Mouse (Mus musculus) MEL (cell line): ENCODE results near the gene Tsfm. TPM values are rescaled to one million over a fixed set of nuclear protein-coding genes. Genes with fewer than 3 reads are reported as not detected.
A peak's percentile ranks its signal among the peaks of the same experiment; 100 is the strongest.

Source experiments
- DNase-seq: peaks from one replicate; pipeline ENCODE4 v3.0.0; 2011; ENCODE audit warnings: low read depth, low spot score
- H3K27ac ChIP-seq: 2 replicates; pipeline ENCODE4 v1.5.1; 2012; ENCODE audit warnings: low read depth, mild to moderate bottlenecking, control low read depth, low read length, moderate library complexity; ENCODE audit not compliant: control insufficient read depth
- H3K27me3 ChIP-seq, 2 experiments: fragments of 150-350 bp in 1 of 2; sonication (generic) in 1 of 2; 2 replicates each; pipeline ENCODE4 v1.6.1; 2012; ENCODE audit warnings: low read length in 2 of 2, mild to moderate bottlenecking in 2 of 2, improper control_type of control experiment in 1 of 2, moderate library complexity in 1 of 2; ENCODE audit not compliant: insufficient read depth in 2 of 2, control insufficient read depth in 1 of 2
- H3K36me3 ChIP-seq, 2 experiments: 2 replicates each; pipeline ENCODE4 v1.6.1; 2012 to 2014; ENCODE audit warnings: low read length in 2 of 2, improper control_type of control experiment in 1 of 2, inconsistent platforms in 1 of 2, mild to moderate bottlenecking in 1 of 2; ENCODE audit not compliant: insufficient read depth in 2 of 2, control insufficient read depth in 1 of 2
- H3K4me1 ChIP-seq, 2 experiments: fragments of 150-350 bp in 1 of 2; sonication (generic) in 1 of 2; 2 replicates each; pipeline ENCODE4 v1.6.1; 2012; ENCODE audit warnings: low read length in 2 of 2, improper control_type of control experiment in 1 of 2, mild to moderate bottlenecking in 1 of 2; ENCODE audit not compliant: insufficient read depth in 2 of 2, control insufficient read depth in 1 of 2
- H3K4me3 ChIP-seq, 2 experiments: fragments of 150-350 bp in 1 of 2; sonication (generic) in 1 of 2; 2 replicates each; pipeline ENCODE4 v1.5.1; 2012; ENCODE audit warnings: low read depth in 2 of 2, low read length in 2 of 2, mild to moderate bottlenecking in 2 of 2, moderate library complexity in 2 of 2, control low read depth in 1 of 2, improper control_type of control experiment in 1 of 2; ENCODE audit not compliant: control insufficient read depth in 1 of 2, insufficient read depth in 1 of 2
- H3K79me2 ChIP-seq: 2 replicates; pipeline ENCODE4 v1.6.1; 2012; ENCODE audit warnings: mild to moderate bottlenecking, low read length, moderate library complexity; ENCODE audit not compliant: control insufficient read depth, poor library complexity, insufficient read depth
- H3K9ac ChIP-seq: 2 replicates; pipeline ENCODE4 v1.6.1; 2012; ENCODE audit warnings: low read depth, mild to moderate bottlenecking, control low read depth, low read length, moderate library complexity; ENCODE audit not compliant: control insufficient read depth, poor library complexity, severe bottlenecking
- H3K9me3 ChIP-seq: fragments of 150-350 bp; sonication (generic); replicated peaks from 2 replicates; pipeline ENCODE4 v1.6.1; 2012; ENCODE audit warnings: mild to moderate bottlenecking, low read length, improper control_type of control experiment, moderate library complexity; ENCODE audit not compliant: insufficient read depth
- BHLHE40 ChIP-seq: IDR thresholded peaks from 2 replicates; pipeline ENCODE4 v1.6.1; 2012; ENCODE audit warnings: low read depth, mild to moderate bottlenecking, inconsistent platforms, low read length, improper control_type of control experiment, borderline replicate concordance
- CHD1 ChIP-seq: IDR thresholded peaks from 2 replicates; pipeline ENCODE4 v1.6.1; 2012; ENCODE audit warnings: low read depth, mild to moderate bottlenecking, inconsistent platforms, low read length, improper control_type of control experiment
- CHD2 ChIP-seq: IDR thresholded peaks from 2 replicates; pipeline ENCODE4 v1.6.1; 2011; ENCODE audit warnings: low read length, improper control_type of control experiment
- CTCF ChIP-seq, 3 experiments: IDR thresholded peaks in 2 of 3; conservative IDR thresholded peaks in 1 of 3; 2 replicates each; pipeline ENCODE4 v1.5.1; 2011 to 2012; ENCODE audit warnings: low read length in 3 of 3, low read depth in 2 of 3, mild to moderate bottlenecking in 2 of 3, improper control_type of control experiment in 1 of 3, inconsistent platforms in 1 of 3, mixed read lengths in 1 of 3, moderate library complexity in 1 of 3; ENCODE audit not compliant: control insufficient read depth in 1 of 3, insufficient read depth in 1 of 3, poor library complexity in 1 of 3, severe bottlenecking in 1 of 3
- E2F4 ChIP-seq: IDR thresholded peaks from 2 replicates; pipeline ENCODE4 v1.6.1; 2011; ENCODE audit warnings: low read depth, low read length, improper control_type of control experiment, borderline replicate concordance
- ELF1 ChIP-seq: IDR thresholded peaks from 2 replicates; pipeline ENCODE4 v1.6.1; 2014; ENCODE audit warnings: low read depth, mild to moderate bottlenecking, inconsistent platforms, low read length, improper control_type of control experiment, moderate library complexity
- EP300 ChIP-seq, 2 experiments: IDR thresholded peaks; 2 replicates each; pipeline ENCODE4 v1.6.1; 2011; ENCODE audit warnings: improper control_type of control experiment in 2 of 2, low read length in 2 of 2, low read depth in 1 of 2, mild to moderate bottlenecking in 1 of 2
- ETS1 ChIP-seq: IDR thresholded peaks from 2 replicates; pipeline ENCODE4 v1.6.1; 2012; ENCODE audit warnings: low read depth, mild to moderate bottlenecking, inconsistent platforms, low read length, improper control_type of control experiment, moderate library complexity
- GABPA ChIP-seq: IDR thresholded peaks from 2 replicates; pipeline ENCODE4 v1.6.1; 2012; ENCODE audit warnings: low read depth, mild to moderate bottlenecking, inconsistent platforms, low read length, improper control_type of control experiment, moderate library complexity
- GATA1 ChIP-seq: IDR thresholded peaks from 2 replicates; pipeline ENCODE4 v1.6.1; 2011; ENCODE audit warnings: low read depth, low read length, improper control_type of control experiment
- HCFC1 ChIP-seq: IDR thresholded peaks from 2 replicates; pipeline ENCODE4 v1.6.1; 2012; ENCODE audit warnings: low read depth, mild to moderate bottlenecking, inconsistent platforms, low read length, improper control_type of control experiment, moderate library complexity
- JUND ChIP-seq: IDR thresholded peaks from 2 replicates; pipeline ENCODE4 v1.6.1; 2011; ENCODE audit warnings: low read depth, mild to moderate bottlenecking, improper control_type of control experiment, low read length
- KAT2A ChIP-seq: conservative IDR thresholded peaks from 2 replicates; pipeline ENCODE4 v1.6.1; 2012; ENCODE audit warnings: low read depth, low read length, improper control_type of control experiment, inconsistent platforms
- MAFK ChIP-seq: IDR thresholded peaks from 2 replicates; pipeline ENCODE4 v1.6.1; 2011; ENCODE audit warnings: low read depth, mild to moderate bottlenecking, low read length, improper control_type of control experiment, borderline replicate concordance
- MAX ChIP-seq: IDR thresholded peaks from 2 replicates; pipeline ENCODE4 v1.6.1; 2011; ENCODE audit warnings: low read length, improper control_type of control experiment
- MAZ ChIP-seq: IDR thresholded peaks from 2 replicates; pipeline ENCODE4 v1.6.1; 2012; ENCODE audit warnings: low read depth, mild to moderate bottlenecking, inconsistent platforms, low read length, improper control_type of control experiment
- MEF2A ChIP-seq: IDR thresholded peaks from 2 replicates; pipeline ENCODE4 v1.6.1; 2014; ENCODE audit warnings: low read depth, mild to moderate bottlenecking, inconsistent platforms, low read length, improper control_type of control experiment; ENCODE audit not compliant: poor library complexity, insufficient replicate concordance, severe bottlenecking; ENCODE audit errors: extremely low read depth
- MXI1 ChIP-seq: IDR thresholded peaks from 2 replicates; pipeline ENCODE4 v1.6.1; 2011; ENCODE audit warnings: mild to moderate bottlenecking, low read depth, low read length, improper control_type of control experiment
- MYB ChIP-seq: IDR thresholded peaks from 2 replicates; pipeline ENCODE4 v1.6.1; 2011; ENCODE audit warnings: mild to moderate bottlenecking, low read depth, low read length, improper control_type of control experiment
- MYC ChIP-seq: IDR thresholded peaks from 2 replicates; pipeline ENCODE4 v1.6.1; 2011; ENCODE audit warnings: low read depth, mild to moderate bottlenecking, low read length, improper control_type of control experiment, moderate library complexity
- NELFE ChIP-seq: IDR thresholded peaks from 2 replicates; pipeline ENCODE4 v1.6.1; 2011; ENCODE audit warnings: low read depth, low read length, improper control_type of control experiment
- NRF1 ChIP-seq: IDR thresholded peaks from 2 replicates; pipeline ENCODE4 v1.6.1; 2014; ENCODE audit warnings: low read depth, mild to moderate bottlenecking, inconsistent platforms, low read length, improper control_type of control experiment, moderate library complexity; ENCODE audit not compliant: poor library complexity, insufficient read depth, severe bottlenecking
- POLR2AphosphoS2 ChIP-seq: IDR thresholded peaks from 2 replicates; pipeline ENCODE4 v1.6.1; 2011; ENCODE audit warnings: low read length, improper control_type of control experiment
- POLR2AphosphoS5 ChIP-seq: IDR thresholded peaks from 2 replicates; pipeline ENCODE4 v1.6.1; 2012; ENCODE audit warnings: low read depth, borderline replicate concordance, mild to moderate bottlenecking, inconsistent platforms, low read length, moderate library complexity, mixed read lengths
- RAD21 ChIP-seq: IDR thresholded peaks from 2 replicates; pipeline ENCODE4 v1.6.1; 2011; ENCODE audit warnings: mild to moderate bottlenecking, low read depth, low read length, improper control_type of control experiment
- RCOR1 ChIP-seq: IDR thresholded peaks from 2 replicates; pipeline ENCODE4 v1.6.1; 2012; ENCODE audit warnings: low read depth, mild to moderate bottlenecking, inconsistent platforms, low read length, improper control_type of control experiment
- TAL1 ChIP-seq: IDR thresholded peaks from 2 replicates; pipeline ENCODE4 v1.6.1; 2012; ENCODE audit warnings: mild to moderate bottlenecking, inconsistent platforms, low read length, moderate library complexity, mixed read lengths
- TBP ChIP-seq: IDR thresholded peaks from 2 replicates; pipeline ENCODE4 v1.8.0; 2011; ENCODE audit warnings: low read depth, low read length, improper control_type of control experiment
- TCF12 ChIP-seq: IDR thresholded peaks from 2 replicates; pipeline ENCODE4 v1.6.1; 2014; ENCODE audit warnings: low read depth, mild to moderate bottlenecking, inconsistent platforms, low read length, improper control_type of control experiment, moderate library complexity
- UBTF ChIP-seq: IDR thresholded peaks from 2 replicates; pipeline ENCODE4 v1.6.1; 2012; ENCODE audit warnings: low read depth, mild to moderate bottlenecking, inconsistent platforms, low read length, improper control_type of control experiment, moderate library complexity, borderline replicate concordance; ENCODE audit not compliant: insufficient read depth
- USF1 ChIP-seq: IDR thresholded peaks from 2 replicates; pipeline ENCODE4 v1.6.1; 2014; ENCODE audit warnings: low read depth, mild to moderate bottlenecking, inconsistent platforms, low read length, improper control_type of control experiment, moderate library complexity
- USF2 ChIP-seq, 2 experiments: IDR thresholded peaks; 2 replicates each; pipeline ENCODE4 v1.6.1; 2011 to 2012; ENCODE audit warnings: improper control_type of control experiment in 2 of 2, low read length in 2 of 2, borderline replicate concordance in 1 of 2, inconsistent platforms in 1 of 2, low read depth in 1 of 2, mild to moderate bottlenecking in 1 of 2; ENCODE audit not compliant: insufficient read depth in 1 of 2
- ZC3H11A ChIP-seq: IDR thresholded peaks from 2 replicates; pipeline ENCODE4 v1.6.1; 2012; ENCODE audit warnings: low read depth, mild to moderate bottlenecking, inconsistent platforms, low read length, improper control_type of control experiment
- ZKSCAN1 ChIP-seq: IDR thresholded peaks from 2 replicates; pipeline ENCODE4 v1.6.1; 2012; ENCODE audit warnings: low read depth, mild to moderate bottlenecking, inconsistent platforms, low read length, improper control_type of control experiment, moderate library complexity
- ZMIZ1 ChIP-seq: IDR thresholded peaks from 2 replicates; pipeline ENCODE4 v1.6.1; 2012; ENCODE audit warnings: low read depth, mild to moderate bottlenecking, inconsistent platforms, low read length, improper control_type of control experiment, moderate library complexity
- ZNF384 ChIP-seq: IDR thresholded peaks from 2 replicates; pipeline ENCODE4 v1.6.1; 2012; ENCODE audit warnings: low read depth, mild to moderate bottlenecking, inconsistent platforms, low read length, improper control_type of control experiment
- polyA plus RNA-seq, 2 experiments: library from polyadenylated mRNA; stranded (reverse) in 1 of 2; unstranded in 1 of 2; fragments of >175 nt in 1 of 2; fragments of >200 nt in 1 of 2; gene quantifications; 2 replicates each; pipeline versions ENCODE4 v1.2.1 to v1.2.4; 2012; ENCODE audit warnings: low replicate concordance in 2 of 2, low read depth in 1 of 2; ENCODE audit not compliant: insufficient read length in 2 of 2, insufficient read depth in 1 of 2, missing spikeins in 1 of 2
- total RNA-seq: library from RNA; depleted of rRNA; stranded (reverse); fragments of 300-350 nt; gene quantifications from 2 replicates; pipeline ENCODE4 v1.2.3, GENCODE M21; 2012

Tsfm gene
- total and polyA plus RNA-seq, 3 experiments, result 84.7 to 90.0 TPM; not detected in 1

DNA sequence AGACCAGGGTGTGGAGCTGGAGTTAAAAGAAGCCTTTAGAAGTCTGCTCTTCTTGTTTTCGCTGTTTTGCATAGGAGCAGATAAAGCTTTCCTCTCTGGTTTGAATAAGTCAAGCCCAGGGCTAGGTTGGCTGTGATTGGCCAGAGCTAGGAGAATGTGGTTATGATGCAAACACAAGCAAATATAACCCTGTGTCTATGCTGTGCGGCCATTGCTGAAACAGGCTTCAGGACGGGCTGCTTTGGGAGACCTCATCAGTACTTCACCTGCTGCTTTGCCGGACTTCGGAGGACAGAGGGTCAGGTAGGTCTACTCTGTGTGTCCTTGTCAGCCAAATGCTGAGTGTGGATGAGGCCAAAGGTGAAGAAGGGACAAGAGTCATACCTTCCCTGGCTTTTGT is 30.1 kb downstream of the Tsfm start, which contains the start of gene Avil:
Avil (plus strand) TSS at position 181 of the 400 bp plus-strand sequence.
- no peaks in the 10 kb centered on the region for H3K27me3 ChIP-seq
- H3K4me3 ChIP-seq, result peak within 1 kb of the TSS; percentile 81 to 100
- peaks cover 0 to 18% of the 10 kb centered on the region in 2 experiments; a peak in 3 of 4 replicates for H3K36me3 ChIP-seq
- peak within 1 kb of the TSS; percentile 83 for H3K27ac ChIP-seq
- peaks cover 9% of the 10 kb centered on the region; the same call in 1 of the 2 replicates for H3K79me2 ChIP-seq
- DNase-seq, result peak; percentile 93
- H3K9ac ChIP-seq, result peak within 1 kb of the TSS; percentile 74
- no peaks in the 10 kb centered on the region for H3K9me3 ChIP-seq
- H3K4me1 ChIP-seq, result peaks cover 6 to 25% of the 10 kb centered on the region in 2 experiments
- TF ChIP-seq RCOR1 (peak; percentile 67; the same call in 1 of the 2 replicates), CHD1 (0 out of 2 replicates have a peak, but pooled peaks have one; percentile 33), NRF1 (no peak), TCF12 (peak; percentile 52; the same call in 1 of the 2 replicates), BHLHE40 (0 out of 2 replicates have a peak, but pooled peaks have one; percentile 14), UBTF (no peak), CHD2 (no peak), POLR2AphosphoS5 (no peak), MXI1 (peak; percentile 73), MYB (no peak), ZC3H11A (no peak), GABPA (no peak), MAZ (peak; percentile 66), RAD21 (no peak), TAL1 (no peak), JUND (no peak), USF1 (0 out of 2 replicates have a peak, but pooled peaks have one; percentile 9), MEF2A (no peak), E2F4 (no peak), MYC (peak; percentile 61; the same call in 1 of the 2 replicates), ZMIZ1 (no peak; the same call in 1 of the 2 replicates), POLR2AphosphoS2 (peak; percentile 95; the same call in 1 of the 2 replicates), ZKSCAN1 (no peak), MAFK (no peak), HCFC1 (peak; percentile 64), ETS1 (0 out of 2 replicates have a peak, but pooled peaks have one; percentile 19), ZNF384 (no peak), NELFE (peak; percentile 64), TBP (peak; percentile 92), KAT2A (no peak), USF2 (IDR thresholded peaks at IDR 0.05; ENCODE audit: borderline replicate concordance in 1 of 2, insufficient read depth in 1 of 2, low read depth in 1 of 2, low read length in 2 of 2) (no peak), CTCF (IDR thresholded peaks at IDR 0.05 in 2 of 3, conservative IDR thresholded peaks at IDR 0.05 in 1 of 3; ENCODE audit: control insufficient read depth in 1 of 3, insufficient read depth in 1 of 3, low read depth in 2 of 3, low read length in 3 of 3, poor library complexity in 1 of 3, severe bottlenecking in 1 of 3) (no peak), ELF1 (0 out of 2 replicates have a peak, but pooled peaks have one; percentile 25), GATA1 (peak; percentile 74), EP300 (IDR thresholded peaks at IDR 0.05; ENCODE audit: low read depth in 1 of 2, low read length in 2 of 2) (peak in 1 of 2 experiments; percentile 25; a peak in 1 of 4 replicates), MAX (peak; percentile 64; the same call in 1 of the 2 replicates)
